Mouse (Mus musculus) liver, postnatal 0 days (tissue): ENCODE data around the gene Ly6g6f.

Experiments
- CTCF ChIP-seq: sonication (generic); IDR thresholded peaks from 2 replicates; pipeline ENCODE4 v1.5.1; 2016; ENCODE audit warnings: antibody characterized with exemption, low read depth
- EP300 ChIP-seq: IDR thresholded peaks from 2 replicates; pipeline ENCODE4 v1.6.1; 2016; ENCODE audit warnings: antibody characterized with exemption, low read depth, mild to moderate bottlenecking

DNA sequence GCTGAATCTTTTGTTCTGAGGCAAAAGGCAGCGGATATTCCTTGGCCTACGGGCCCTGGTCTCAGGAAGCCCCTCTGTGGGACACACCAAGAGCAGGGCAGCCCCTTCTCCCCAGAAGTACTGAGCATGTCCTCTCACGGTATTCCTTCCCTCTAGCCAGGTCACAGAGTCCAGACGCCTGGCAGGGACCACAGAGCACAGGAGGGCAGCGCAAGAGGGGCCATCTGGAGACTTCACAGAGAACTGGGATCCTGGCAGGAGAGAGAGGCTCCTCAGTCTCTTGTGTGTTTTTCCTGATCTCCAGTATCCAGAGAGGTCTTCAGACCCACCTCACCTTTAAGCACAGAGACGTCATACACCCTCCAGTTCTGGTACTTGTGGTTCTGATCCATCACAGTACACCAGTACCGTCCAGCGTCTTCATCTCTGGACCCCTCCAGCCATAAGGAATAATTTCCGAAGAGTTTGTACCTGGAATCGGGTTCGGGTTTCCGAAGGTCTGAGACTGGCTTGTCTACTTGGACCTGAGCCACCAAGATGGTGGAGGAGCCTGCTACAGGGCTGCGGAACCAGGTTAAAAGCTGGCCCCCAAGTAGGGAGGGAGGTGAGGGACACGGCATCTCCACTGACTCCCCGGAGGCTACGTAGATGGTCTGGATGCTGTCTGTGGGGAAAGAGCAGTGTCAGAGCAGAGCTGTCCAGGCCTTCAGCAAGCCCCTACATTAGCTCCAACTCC, 2.4 kb downstream of the Ly6g6f start:
- TF ChIP-seq EP300 (no peak), CTCF (no peak)
